Mouse (Mus musculus) forebrain, postnatal 0 days (tissue): ENCODE data around the gene Pkd1l1. TPM values are rescaled to one million over a fixed set of nuclear protein-coding genes. Genes with fewer than 3 reads are reported as not detected.

Source experiments
- ATAC-seq: fragments of 200-750 bp; cut with Nextera tagmentation; 2 replicates; pipeline ENCODE4 v1.8.0; 2017; ENCODE audit warnings: mild to moderate bottlenecking, moderate library complexity
- DNase-seq: peaks from one replicate; pipeline ENCODE4 v3.0.0-alpha.2; 2015
- H3K27ac ChIP-seq: fragments of 300-500 bp; sonication (generic); 2 replicates; pipeline ENCODE4 v1.5.1; 2014; ENCODE audit warnings: low read depth, mild to moderate bottlenecking, antibody characterized with exemption, low read length, moderate library complexity, mixed read lengths
- H3K27me3 ChIP-seq: fragments of 300-500 bp; sonication (generic); 2 replicates; pipeline ENCODE4 v1.6.1; 2014; ENCODE audit warnings: mild to moderate bottlenecking, low read length, mixed read lengths; ENCODE audit not compliant: insufficient read depth
- H3K36me3 ChIP-seq: fragments of 300-500 bp; sonication (generic); 2 replicates; pipeline ENCODE4 v1.6.1; 2014; ENCODE audit warnings: mild to moderate bottlenecking, moderate library complexity; ENCODE audit not compliant: insufficient read depth
- H3K4me1 ChIP-seq: fragments of 300-500 bp; sonication (generic); 2 replicates; pipeline ENCODE4 v1.6.1; 2014; ENCODE audit warnings: antibody characterized with exemption; ENCODE audit not compliant: insufficient read depth
- H3K4me2 ChIP-seq: fragments of 300-500 bp; sonication (generic); 2 replicates; pipeline ENCODE4 v1.6.1; 2014; ENCODE audit warnings: low read depth, mild to moderate bottlenecking, moderate library complexity
- H3K4me3 ChIP-seq: fragments of 300-500 bp; sonication (generic); 2 replicates; pipeline ENCODE4 v1.5.1; 2014; ENCODE audit warnings: low read depth, low read length, mixed read lengths
- H3K9ac ChIP-seq: fragments of 300-500 bp; sonication (generic); 2 replicates; pipeline ENCODE4 v1.6.1; 2014; ENCODE audit warnings: mild to moderate bottlenecking
- H3K9me3 ChIP-seq: fragments of 300-500 bp; sonication (generic); 2 replicates; pipeline ENCODE4 v1.6.1; 2016; ENCODE audit warnings: low read length
- CTCF ChIP-seq: sonication (generic); IDR thresholded peaks from 2 replicates; pipeline ENCODE4 v1.5.1; 2016; ENCODE audit warnings: antibody characterized with exemption, control low read depth, low read depth
- WGBS: fragments of 180-500 bp; shearing (Covaris S2); extraction: QIAGEN DNeasy Blood & Tissue Kit; methylation state at CpG from one replicate; pipeline ENCODE4 v1.1.7; 2014; 5-methylcytosine and 5-hydroxymethylcytosine counted together
- polyA plus RNA-seq: library from polyadenylated mRNA; unstranded; fragments of >200 nt; fragmentation: Nextera tagmentation; extraction: Ambion mirVana; gene quantifications from 2 replicates; pipeline ENCODE4 v1.2.1, GENCODE M21; 2015
- total RNA-seq: library from RNA; depleted of rRNA; stranded (reverse); fragments of >200 nt; gene quantifications from 2 replicates; pipeline ENCODE4 v1.2.3, GENCODE M21; 2014; rRNA removed

Pkd1l1 gene
- total and polyA plus RNA-seq, 2 experiments from 2014 or later, result 0.19 to 0.33 TPM

GRCm38 (mm10) chr11:8789186-8789585 lies 183.9 kb downstream of the Pkd1l1 start:
- H3K27ac ChIP-seq, result no peak overlapping the region
- H3K9ac ChIP-seq, result no peak overlapping the region
- ATAC-seq (no peak), DNase-seq (no peak)
- no peaks in the 10 kb centered on the region for H3K9me3 ChIP-seq
- no peak for TF ChIP-seq CTCF
- 83% methylated on average over 5 of the region's 5 CpGs for WGBS
- no peak overlapping the region for H3K4me3 ChIP-seq
- H3K36me3 ChIP-seq, result no peaks in the 10 kb centered on the region
- H3K27me3 ChIP-seq, result no peaks in the 10 kb centered on the region
- no peak overlapping the region for H3K4me2 ChIP-seq
- no peaks in the 10 kb centered on the region for H3K4me1 ChIP-seq

GRCm38 (mm10) chr11:8787604-8788003 lies 185.5 kb downstream of the Pkd1l1 start:
- Histone ChIP-seq H3K27me3 (no peaks in the 10 kb centered on the region), H3K9me3 (no peaks in the 10 kb centered on the region), H3K4me2 (no peak overlapping the region), H3K9ac (no peak overlapping the region), H3K4me1 (no peaks in the 10 kb centered on the region), H3K27ac (no peak overlapping the region), H3K36me3 (no peaks in the 10 kb centered on the region), H3K4me3 (no peak overlapping the region)
- 91% methylated on average over 3 of the region's 3 CpGs for WGBS
- no peak for DNase-seq
- no peak for TF ChIP-seq CTCF
- ATAC-seq, result no peak

GRCm38 (mm10) chr11:8784413-8784812 lies 188.7 kb downstream of the Pkd1l1 start:
- H3K9me3 ChIP-seq, result no peaks in the 10 kb centered on the region
- ATAC-seq (no peak), DNase-seq (no peak)
- H3K36me3 ChIP-seq, result no peaks in the 10 kb centered on the region
- no peak overlapping the region for H3K4me3 ChIP-seq
- no peak overlapping the region for H3K27ac ChIP-seq
- H3K27me3 ChIP-seq, result no peaks in the 10 kb centered on the region
- H3K4me2 ChIP-seq, result no peak overlapping the region
- no peak for TF ChIP-seq CTCF
- 78% methylated on average over 4 of the region's 4 CpGs for WGBS
- H3K4me1 ChIP-seq, result no peaks in the 10 kb centered on the region
- H3K9ac ChIP-seq, result no peak overlapping the region

DNA sequence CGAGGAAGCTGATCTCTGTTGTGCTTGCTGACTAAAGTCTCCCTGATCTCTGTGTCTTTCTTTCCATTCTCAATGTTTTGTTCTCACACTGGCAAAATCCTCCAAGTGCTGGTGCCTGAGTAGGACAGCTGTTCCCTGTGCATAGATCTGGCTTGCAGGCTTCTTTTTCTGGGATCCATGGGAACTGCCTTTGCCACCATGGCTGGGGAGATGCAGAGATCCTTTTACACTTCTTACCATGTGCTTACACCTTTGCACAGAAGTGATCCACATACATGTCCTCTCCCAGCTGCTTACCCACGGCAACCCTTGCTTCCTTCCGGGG lies 191.0 kb downstream of the Pkd1l1 start:
- H3K4me2 ChIP-seq, result no peak overlapping the region
- DNase-seq (peak; percentile 16), ATAC-seq (no peak)
- no peaks in the 10 kb centered on the region for H3K36me3 ChIP-seq
- H3K9ac ChIP-seq, result no peak overlapping the region
- no peaks in the 10 kb centered on the region for H3K4me1 ChIP-seq
- no peak overlapping the region for H3K27ac ChIP-seq
- WGBS, result 74% methylated on average over 3 of the region's 3 CpGs
- H3K27me3 ChIP-seq, result no peaks in the 10 kb centered on the region
- H3K9me3 ChIP-seq, result no peaks in the 10 kb centered on the region
- no peak overlapping the region for H3K4me3 ChIP-seq
- no peak for TF ChIP-seq CTCF

DNA sequence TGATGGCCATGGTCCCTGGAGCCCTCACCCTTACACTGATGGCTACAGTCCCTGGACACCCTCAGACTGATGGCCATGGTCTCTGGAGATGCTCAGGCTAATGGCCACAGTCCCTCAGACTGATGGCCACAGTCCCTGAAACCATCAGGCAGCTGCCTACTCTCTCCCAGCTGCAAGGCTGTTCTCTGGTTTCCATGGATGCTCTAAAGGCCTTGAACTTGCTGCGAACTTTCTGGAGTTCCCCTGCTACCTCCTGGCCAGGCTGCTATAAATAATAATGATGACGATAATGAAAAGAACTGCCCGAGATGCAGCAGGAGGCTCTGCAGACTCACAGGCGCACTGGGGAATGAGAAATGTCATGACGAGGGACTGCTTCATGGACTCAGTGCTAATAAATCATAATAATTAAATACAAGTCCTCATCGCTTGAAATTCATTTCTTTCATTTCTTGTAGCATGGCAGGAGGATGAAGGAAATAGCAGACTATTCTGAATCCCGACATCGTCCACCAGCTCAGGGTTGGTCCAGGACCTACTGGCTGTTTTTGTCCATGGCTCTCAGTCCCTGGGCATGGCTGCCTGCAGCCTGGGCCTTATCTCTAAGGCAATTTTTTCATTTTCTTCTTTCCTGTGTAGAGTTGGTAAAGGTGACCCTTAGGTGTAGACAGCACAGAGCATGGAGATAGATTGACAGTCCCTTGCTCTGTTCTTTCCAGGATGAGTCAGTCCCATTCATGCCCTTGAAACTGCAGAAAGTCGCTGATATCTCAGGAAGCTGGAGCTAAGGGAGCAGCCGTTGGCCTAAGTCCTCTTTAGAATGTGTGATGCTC lies 191.5 kb downstream of the Pkd1l1 start:
- Histone ChIP-seq H3K27ac (no peak overlapping the region), H3K4me1 (no peaks in the 10 kb centered on the region), H3K36me3 (no peaks in the 10 kb centered on the region), H3K27me3 (no peaks in the 10 kb centered on the region), H3K4me3 (no peak overlapping the region), H3K9me3 (no peaks in the 10 kb centered on the region), H3K9ac (no peak overlapping the region), H3K4me2 (no peak overlapping the region)
- no peak for TF ChIP-seq CTCF
- ATAC-seq (no peak), DNase-seq (no peak)
- WGBS, result 81% methylated on average over 10 of the region's 10 CpGs

GRCm38 (mm10) chr11:8779427-8779826 lies 193.6 kb downstream of the Pkd1l1 start:
- ATAC-seq, result peak; percentile 82
- no peak overlapping the region for H3K4me3 ChIP-seq

More at GRCm38 (mm10) chr11:8779427-8779826, 193.6 kb downstream of the Pkd1l1 start:
- no peak overlapping the region for H3K9ac ChIP-seq
- H3K9me3 ChIP-seq, result no peaks in the 10 kb centered on the region
- TF ChIP-seq CTCF, result no peak
- H3K4me1 ChIP-seq, result no peaks in the 10 kb centered on the region
- H3K36me3 ChIP-seq, result no peaks in the 10 kb centered on the region
- peak; percentile 52 for DNase-seq
- H3K27me3 ChIP-seq, result no peaks in the 10 kb centered on the region
- whole genome bisulfite sequencing, result 38% methylated on average over 3 of the region's 3 CpGs
- no peak overlapping the region for H3K4me2 ChIP-seq
- H3K27ac ChIP-seq, result no peak overlapping the region

Other genes starting within 250 kb of the Pkd1l1 start
- gene Hus1, start 37.9 kb upstream of the Pkd1l1 start, total RNA-seq, result 9.7 and 13.6 TPM in 2 replicates
- 3.7 and 6.2 TPM in 2 replicates for gene Hus1, start 37.9 kb upstream of the Pkd1l1 start, polyA plus RNA-seq
- gene Gm11992, start 75.3 kb upstream of the Pkd1l1 start, total RNA-seq, result 1.5 and 2.8 TPM in 2 replicates
- gene Gm11992, start 75.3 kb upstream of the Pkd1l1 start, polyA plus RNA-seq, result 2.2 and 3.2 TPM in 2 replicates
- 1.00 TPM in 1 of 2 replicates, not detected in the other for gene Sun3, start 75.7 kb upstream of the Pkd1l1 start, total RNA-seq
- 0.28 and 0.30 TPM in 2 replicates for gene Sun3, start 75.7 kb upstream of the Pkd1l1 start, polyA plus RNA-seq
- 0.14 and 0.46 TPM in 2 replicates for gene Upp1, start 144.8 kb upstream of the Pkd1l1 start, total RNA-seq
- gene Upp1, start 144.8 kb upstream of the Pkd1l1 start, polyA plus RNA-seq, result 2.2 and 2.4 TPM in 2 replicates
- 0.05 and 0.08 TPM in 2 replicates for gene Abca13, start 218.7 kb upstream of the Pkd1l1 start, total RNA-seq
- gene Abca13, start 218.7 kb upstream of the Pkd1l1 start, polyA plus RNA-seq, result 0.03 and 0.06 TPM in 2 replicates